Mouse (Mus musculus): ENCODE results near the gene Klf5.

The Klf5 gene

GRCm38 (mm10) chr14:99304997-99305792 lies 6.7 kb downstream of the Klf5 start:
- in situ Hi-C loops (cut with MboI; ENCODE audit: low pct_unique_long_range_greater_than_20kb in 1 of 2, low sequenced_read_pairs in 2 of 2, unreplicated experiment in 1 of 2): no loop called here

GRCm38 (mm10) chr14:99306410-99306809 lies 7.9 kb downstream of the Klf5 start:
- in situ Hi-C loops (cut with MboI; ENCODE audit: low pct_unique_long_range_greater_than_20kb in 1 of 2, low sequenced_read_pairs in 2 of 2, unreplicated experiment in 1 of 2): no loop called here

GRCm38 (mm10) chr14:99309606-99310005 lies 11.1 kb downstream of the Klf5 start:
- in situ Hi-C loops (cut with MboI; ENCODE audit: low pct_unique_long_range_greater_than_20kb in 1 of 2, low sequenced_read_pairs in 2 of 2, unreplicated experiment in 1 of 2): no loop called here

GRCm38 (mm10) chr14:99310358-99310757 lies 11.9 kb downstream of the Klf5 start:
- in situ Hi-C loops (cut with MboI; ENCODE audit: low pct_unique_long_range_greater_than_20kb in 1 of 2, low sequenced_read_pairs in 2 of 2, unreplicated experiment in 1 of 2): no loop called here

- in situ Hi-C loops (cut with MboI; ENCODE audit: low pct_unique_long_range_greater_than_20kb in 1 of 2, low sequenced_read_pairs in 2 of 2, unreplicated experiment in 1 of 2): no loop called here
Measured at GRCm38 (mm10) chr14:99313062-99313461, 14.6 kb downstream of the Klf5 start.

GRCm38 (mm10) chr14:99316275-99316674 lies 17.8 kb downstream of the Klf5 start:
- in situ Hi-C loops (cut with MboI; ENCODE audit: low pct_unique_long_range_greater_than_20kb in 1 of 2, low sequenced_read_pairs in 2 of 2, unreplicated experiment in 1 of 2): no loop called here

- in situ Hi-C loops (cut with MboI; ENCODE audit: low pct_unique_long_range_greater_than_20kb in 1 of 2, low sequenced_read_pairs in 2 of 2, unreplicated experiment in 1 of 2): no loop called here
Measured at GRCm38 (mm10) chr14:99320736-99321135, 22.2 kb downstream of the Klf5 start.

- in situ Hi-C loops (cut with MboI; ENCODE audit: low pct_unique_long_range_greater_than_20kb in 1 of 2, low sequenced_read_pairs in 2 of 2, unreplicated experiment in 1 of 2): no loop called here
Measured at GRCm38 (mm10) chr14:99323376-99323775, 24.9 kb downstream of the Klf5 start.

- in situ Hi-C loops (cut with MboI; ENCODE audit: low pct_unique_long_range_greater_than_20kb in 1 of 2, low sequenced_read_pairs in 2 of 2, unreplicated experiment in 1 of 2): no loop called here
Measured at GRCm38 (mm10) chr14:99324523-99324922, 26.0 kb downstream of the Klf5 start.

GRCm38 (mm10) chr14:99325597-99326472 lies 27.3 kb downstream of the Klf5 start:
- in situ Hi-C loops (cut with MboI; ENCODE audit: low pct_unique_long_range_greater_than_20kb in 1 of 2, low sequenced_read_pairs in 2 of 2, unreplicated experiment in 1 of 2): no loop called here

- in situ Hi-C loops (cut with MboI; ENCODE audit: low pct_unique_long_range_greater_than_20kb in 1 of 2, low sequenced_read_pairs in 2 of 2, unreplicated experiment in 1 of 2): no loop called here
Measured at GRCm38 (mm10) chr14:99336598-99336997, 38.1 kb downstream of the Klf5 start.

GRCm38 (mm10) chr14:99339021-99339420 lies 40.5 kb downstream of the Klf5 start:
- in situ Hi-C loops (cut with MboI; ENCODE audit: low pct_unique_long_range_greater_than_20kb in 1 of 2, low sequenced_read_pairs in 2 of 2, unreplicated experiment in 1 of 2): no loop called here

- in situ Hi-C loops (cut with MboI; ENCODE audit: low pct_unique_long_range_greater_than_20kb in 1 of 2, low sequenced_read_pairs in 2 of 2, unreplicated experiment in 1 of 2): loop anchor here in 1 of 2 experiments (10.0 kb wide), 1 partner anchor 175 kb away; no protein-coding TSS in a partner anchor
Measured at GRCm38 (mm10) chr14:99339681-99340522, 41.4 kb downstream of the Klf5 start.

- in situ Hi-C loops (cut with MboI; ENCODE audit: low pct_unique_long_range_greater_than_20kb in 1 of 2, low sequenced_read_pairs in 2 of 2, unreplicated experiment in 1 of 2): loop anchor here in 1 of 2 experiments (10.0 kb wide), 1 partner anchor 174 kb away; no protein-coding TSS in a partner anchor
Measured at GRCm38 (mm10) chr14:99340703-99341102, 42.2 kb downstream of the Klf5 start.

GRCm38 (mm10) chr14:99348175-99348764 lies 49.8 kb downstream of the Klf5 start:
- in situ Hi-C loops (cut with MboI; ENCODE audit: low pct_unique_long_range_greater_than_20kb in 1 of 2, low sequenced_read_pairs in 2 of 2, unreplicated experiment in 1 of 2): loop anchor here in 1 of 2 experiments (10.0 kb wide), 1 partner anchor 167 kb away; no protein-coding TSS in a partner anchor

GRCm38 (mm10) chr14:99349606-99350005 lies 51.1 kb downstream of the Klf5 start:
- in situ Hi-C loops (cut with MboI; ENCODE audit: low pct_unique_long_range_greater_than_20kb in 1 of 2, low sequenced_read_pairs in 2 of 2, unreplicated experiment in 1 of 2): loop anchor here in 1 of 2 experiments (10.0 kb wide), 1 partner anchor 165 kb away; no protein-coding TSS in a partner anchor

GRCm38 (mm10) chr14:99352989-99353388 lies 54.5 kb downstream of the Klf5 start:
- in situ Hi-C loops (cut with MboI; ENCODE audit: low pct_unique_long_range_greater_than_20kb in 1 of 2, low sequenced_read_pairs in 2 of 2, unreplicated experiment in 1 of 2): no loop called here

- in situ Hi-C loops (cut with MboI; ENCODE audit: low pct_unique_long_range_greater_than_20kb in 1 of 2, low sequenced_read_pairs in 2 of 2, unreplicated experiment in 1 of 2): no loop called here
Measured at GRCm38 (mm10) chr14:99354046-99354445, 55.6 kb downstream of the Klf5 start.
